Mouse (Mus musculus): Measurements from ENCODE around the gene Evl.

Gene Evl

GRCm38 (mm10) chr12:108653358-108654335 is 99.1 kb downstream of the Evl start:
- no peak for DNase-seq

GRCm38 (mm10) chr12:108657350-108657749 is 102.8 kb downstream of the Evl start:
- DNase-seq, result no peak

- no peak for DNase-seq
Measured at GRCm38 (mm10) chr12:108668606-108669235, 114.2 kb downstream of the Evl start.

- no peak for DNase-seq
Measured at GRCm38 (mm10) chr12:108671541-108671940, 117.0 kb downstream of the Evl start.

- DNase-seq, result no peak
Measured at GRCm38 (mm10) chr12:108672908-108673307, 118.4 kb downstream of the Evl start.

GRCm38 (mm10) chr12:108673546-108673945 is 119.0 kb downstream of the Evl start:
- DNase-seq, result no peak

GRCm38 (mm10) chr12:108674502-108674901 is 120.0 kb downstream of the Evl start:
- DNase-seq, result peak; percentile 51

- no peak for DNase-seq
Measured at GRCm38 (mm10) chr12:108674916-108675315, 120.4 kb downstream of the Evl start.

- DNase-seq, result no peak
Measured at GRCm38 (mm10) chr12:108675614-108676401, 121.3 kb downstream of the Evl start.

- no peak for DNase-seq
Measured at GRCm38 (mm10) chr12:108677116-108677515, 122.6 kb downstream of the Evl start.

GRCm38 (mm10) chr12:108678366-108678765 is 123.8 kb downstream of the Evl start:
- DNase-seq, result no peak

GRCm38 (mm10) chr12:108680861-108681260 is 126.3 kb downstream of the Evl start:
- no peak for DNase-seq

GRCm38 (mm10) chr12:108682240-108683023 is 127.9 kb downstream of the Evl start:
- no peak for DNase-seq

GRCm38 (mm10) chr12:108686463-108686862 is 131.9 kb downstream of the Evl start:
- no peak for DNase-seq

GRCm38 (mm10) chr12:108686926-108687325 is 132.4 kb downstream of the Evl start:
- no peak for DNase-seq

GRCm38 (mm10) chr12:108689167-108689566 is 134.6 kb downstream of the Evl start:
- no peak for DNase-seq

- no peak for DNase-seq
Measured at GRCm38 (mm10) chr12:108690529-108690928, 136.0 kb downstream of the Evl start.

GRCm38 (mm10) chr12:108693592-108693991 is 139.1 kb downstream of the Evl start:
- DNase-seq, result no peak

- DNase-seq, result no peak
Measured at GRCm38 (mm10) chr12:108694223-108694622, 139.7 kb downstream of the Evl start.

- DNase-seq, result no peak
Measured at GRCm38 (mm10) chr12:108698697-108699471, 144.4 kb downstream of the Evl start.

GRCm38 (mm10) chr12:108699576-108699975 is 145.1 kb downstream of the Evl start:
- DNase-seq, result no peak

GRCm38 (mm10) chr12:108700037-108700436 is 145.5 kb downstream of the Evl start:
- DNase-seq, result no peak

Measured in right cerebral cortex, postnatal 14 days (tissue).